In genomic region chr4:126604141-126604540, GRCm38 (mm10) we compare ENCODE assay signal across 16 mouse cellular contexts. TPM values are rescaled to one million over a fixed set of nuclear protein-coding genes. Genes with fewer than 3 reads are reported as not detected.
"Had no signal": no experiment of that assay in that cellular context is flagged by ENCODE, and none has a peak within 500 bp of the region (broad histone marks: within the 10 kb centered on the region; RNA-seq: fewer than 3 reads in every experiment).

No protein-coding gene starts in this region.

- DNase-seq: retina, postnatal 1 day; right cerebral cortex, adult 18-20 months; right cerebral cortex, postnatal 14 days; right cerebral cortex, postnatal 25 days; right cerebral cortex, postnatal 4 days; spleen, adult 18-20 months; thymus, adult 18-20 months; thymus, adult 2 months; thymus, postnatal 14 days; thymus, postnatal 25 days; thymus, postnatal 36 days; thymus, postnatal 4 days had no signal

- H3K4me3 ChIP-seq: neural tube, embryonic 15.5 days; stomach, embryonic 15.5 days had no signal

- H3K4me2 ChIP-seq: neural tube, embryonic 15.5 days; stomach, embryonic 15.5 days had no signal

- H3K9ac ChIP-seq: neural tube, embryonic 15.5 days; stomach, embryonic 15.5 days had no signal

- H3K27ac ChIP-seq: neural tube, embryonic 15.5 days; stomach, embryonic 15.5 days; stomach, postnatal 0 days had no signal

- H3K36me3 ChIP-seq: neural tube, embryonic 15.5 days; stomach, embryonic 15.5 days had no signal

- H3K9me3 ChIP-seq: neural tube, embryonic 15.5 days; stomach, embryonic 15.5 days had no signal

- H3K27me3 ChIP-seq: neural tube, embryonic 15.5 days; stomach, embryonic 15.5 days had no signal

RNA-seq across cellular contexts. Expression of gene 5730409E04Rik, which starts 5.5 kb away (rescaled TPM):
- total RNA-seq: neutrophil, adult 5-6 weeks had no signal
